Mouse (Mus musculus) forebrain, embryonic 16.5 days (tissue): Measurements from ENCODE around the gene Picalm. TPM values are rescaled to one million over a fixed set of nuclear protein-coding genes. Genes with fewer than 3 reads are reported as not detected.
"Not testable (repeated sequence)": the region's sequence is repeated elsewhere in the genome, so short reads cannot be mapped to it uniquely, and the experiment has no call there.

ENCODE experiments used
- ATAC-seq: fragments of 200-750 bp; cut with Nextera tagmentation; 2 replicates; pipeline ENCODE4 v1.8.0; 2017; ENCODE audit warnings: mild to moderate bottlenecking, moderate library complexity
- H3K27ac ChIP-seq: fragments of 300-500 bp; sonication (generic); 2 replicates; pipeline ENCODE4 v1.5.1; 2014; ENCODE audit warnings: low read length, control low read depth
- H3K27me3 ChIP-seq: fragments of 300-500 bp; sonication (generic); replicated peaks from 2 replicates; pipeline ENCODE4 v1.6.1; 2014; ENCODE audit warnings: low read length; ENCODE audit not compliant: control insufficient read depth, insufficient read depth
- H3K36me3 ChIP-seq: fragments of 300-500 bp; sonication (generic); 2 replicates; pipeline ENCODE4 v1.6.1; 2014; ENCODE audit not compliant: control insufficient read depth, insufficient read depth
- H3K4me1 ChIP-seq: fragments of 300-500 bp; sonication (generic); replicated peaks from 2 replicates; pipeline ENCODE4 v1.6.1; 2014; ENCODE audit warnings: low read length; ENCODE audit not compliant: control insufficient read depth, insufficient read depth
- H3K4me2 ChIP-seq: fragments of 300-500 bp; sonication (generic); 2 replicates; pipeline ENCODE4 v1.6.1; 2014; ENCODE audit warnings: mild to moderate bottlenecking, low read length, control low read depth
- H3K4me3 ChIP-seq: fragments of 300-500 bp; sonication (generic); replicated peaks from 2 replicates; pipeline ENCODE4 v1.5.1; 2014; ENCODE audit warnings: mild to moderate bottlenecking, low read length, control low read depth
- H3K9ac ChIP-seq: fragments of 300-500 bp; sonication (generic); replicated peaks from 2 replicates; pipeline ENCODE4 v1.6.1; 2014; ENCODE audit warnings: low read depth, low read length, control low read depth
- H3K9me3 ChIP-seq: fragments of 300-500 bp; sonication (generic); 2 replicates; pipeline ENCODE4 v1.6.1; 2016; ENCODE audit warnings: low read length; ENCODE audit not compliant: control insufficient read depth
- WGBS: fragments of 180-500 bp; shearing (Covaris S2); extraction: QIAGEN DNeasy Blood & Tissue Kit; methylation state at CpG from one replicate; pipeline ENCODE4 v1.1.7; 2014; 5-methylcytosine and 5-hydroxymethylcytosine counted together
- polyA plus RNA-seq: library from polyadenylated mRNA; unstranded; fragments of >200 nt; fragmentation: Nextera tagmentation; extraction: Ambion mirVana; gene quantifications from 2 replicates; pipeline ENCODE4 v1.2.1, GENCODE M21; 2015

Picalm gene
- polyA plus RNA-seq, 1 experiment from 2014 or later: 51.2 TPM

- Histone ChIP-seq H3K36me3 (peaks cover 22% of the 10 kb centered on the region), H3K4me3 (no peak overlapping the region), H3K4me2 (no peak overlapping the region), H3K4me1 (no peaks in the 10 kb centered on the region), H3K9me3 (no peaks in the 10 kb centered on the region), H3K27me3 (no peaks in the 10 kb centered on the region), H3K9ac (no peak overlapping the region), H3K27ac (no peak overlapping the region)
- WGBS: 71% methylated on average over 1 of the region's 1 CpGs
- ATAC-seq: no peak
Measured at GRCm38 (mm10) chr7:90165970-90166369, 36.0 kb downstream of the Picalm start.

- not testable (repeated sequence) for H3K9ac ChIP-seq, H3K27ac ChIP-seq, H3K27me3 ChIP-seq, H3K9me3 ChIP-seq, ATAC-seq, H3K4me2 ChIP-seq, H3K4me1 ChIP-seq, H3K4me3 ChIP-seq
- H3K36me3 ChIP-seq: peaks cover 15% of the 10 kb centered on the region
- WGBS: 84% methylated on average over 10 of the region's 10 CpGs
Measured at GRCm38 (mm10) chr7:90167777-90168176, 37.8 kb downstream of the Picalm start.

- WGBS: 96% methylated on average over 1 of the region's 1 CpGs
- Histone ChIP-seq H3K4me1 (no peaks in the 10 kb centered on the region), H3K27ac (no peak overlapping the region)
Measured at GRCm38 (mm10) chr7:90173778-90174177, 43.8 kb downstream of the Picalm start.

GRCm38 (mm10) chr7:90175576-90175975 is 45.6 kb downstream of the Picalm start:
- H3K4me1 ChIP-seq: no peaks in the 10 kb centered on the region
- H3K27ac ChIP-seq: no peak overlapping the region
- ATAC-seq: peak; percentile 72
- WGBS: 36% methylated on average over 2 of the region's 2 CpGs
- no peak overlapping the region for H3K4me3 ChIP-seq
- no peak overlapping the region for H3K4me2 ChIP-seq
- peaks cover 16% of the 10 kb centered on the region for H3K36me3 ChIP-seq
- H3K9ac ChIP-seq: no peak overlapping the region
- no peaks in the 10 kb centered on the region for H3K9me3 ChIP-seq
- H3K27me3 ChIP-seq: no peaks in the 10 kb centered on the region

More at GRCm38 (mm10) chr7:90173778-90174177, 43.8 kb downstream of the Picalm start:
- H3K4me2 ChIP-seq: no peak overlapping the region
- peaks cover 13% of the 10 kb centered on the region for H3K36me3 ChIP-seq
- no peak for ATAC-seq
- no peak overlapping the region for H3K9ac ChIP-seq
- H3K9me3 ChIP-seq: no peaks in the 10 kb centered on the region
- no peak overlapping the region for H3K4me3 ChIP-seq
- H3K27me3 ChIP-seq: no peaks in the 10 kb centered on the region

- Histone ChIP-seq H3K27me3 (no peaks in the 10 kb centered on the region), H3K9me3 (no peaks in the 10 kb centered on the region), H3K27ac (no peak overlapping the region), H3K4me3 (no peak overlapping the region), H3K9ac (no peak overlapping the region), H3K4me1 (no peaks in the 10 kb centered on the region), H3K36me3 (peaks cover 12% of the 10 kb centered on the region), H3K4me2 (no peak overlapping the region)
- ATAC-seq: no peak
- WGBS: 100% methylated on average over 1 of the region's 1 CpGs
Measured at GRCm38 (mm10) chr7:90180635-90181034, 50.6 kb downstream of the Picalm start.

- Histone ChIP-seq H3K27ac (no peak overlapping the region), H3K9me3 (no peaks in the 10 kb centered on the region), H3K4me3 (no peak overlapping the region), H3K4me2 (no peak overlapping the region), H3K9ac (no peak overlapping the region), H3K36me3 (peaks cover 15% of the 10 kb centered on the region), H3K27me3 (no peaks in the 10 kb centered on the region), H3K4me1 (no peaks in the 10 kb centered on the region)
- WGBS: 92% methylated on average over 5 of the region's 5 CpGs
- no peak for ATAC-seq
Measured at GRCm38 (mm10) chr7:90200251-90200650, 70.2 kb downstream of the Picalm start.

- no peak overlapping the region for H3K4me2 ChIP-seq
- no peaks in the 10 kb centered on the region for H3K27me3 ChIP-seq
- 84% methylated on average over 2 of the region's 2 CpGs for WGBS
- no peaks in the 10 kb centered on the region for H3K4me1 ChIP-seq
- ATAC-seq: no peak
- H3K27ac ChIP-seq: no peak overlapping the region
- peaks cover 9% of the 10 kb centered on the region for H3K36me3 ChIP-seq
- H3K9ac ChIP-seq: no peak overlapping the region
- no peak overlapping the region for H3K4me3 ChIP-seq
- no peaks in the 10 kb centered on the region for H3K9me3 ChIP-seq
Measured at GRCm38 (mm10) chr7:90201877-90202465, 72.0 kb downstream of the Picalm start.

GRCm38 (mm10) chr7:90203914-90204313 is 73.9 kb downstream of the Picalm start:
- H3K4me3 ChIP-seq: no peak overlapping the region
- H3K27me3 ChIP-seq: no peaks in the 10 kb centered on the region
- WGBS: 97% methylated on average over 2 of the region's 2 CpGs
- no peak for ATAC-seq
- no peak overlapping the region for H3K4me2 ChIP-seq
- no peak overlapping the region for H3K9ac ChIP-seq
- peaks cover 13% of the 10 kb centered on the region for H3K36me3 ChIP-seq
- H3K4me1 ChIP-seq: no peaks in the 10 kb centered on the region
- no peaks in the 10 kb centered on the region for H3K9me3 ChIP-seq
- H3K27ac ChIP-seq: no peak overlapping the region

- peaks cover 8% of the 10 kb centered on the region for H3K36me3 ChIP-seq
- no peak overlapping the region for H3K9ac ChIP-seq
- H3K9me3 ChIP-seq: no peaks in the 10 kb centered on the region
- 96% methylated on average over 2 of the region's 2 CpGs for WGBS
- no peak for ATAC-seq
- no peaks in the 10 kb centered on the region for H3K27me3 ChIP-seq
- no peak overlapping the region for H3K4me2 ChIP-seq
- H3K27ac ChIP-seq: no peak overlapping the region
- H3K4me1 ChIP-seq: no peaks in the 10 kb centered on the region
- H3K4me3 ChIP-seq: no peak overlapping the region
Measured at GRCm38 (mm10) chr7:90210116-90210515, 80.1 kb downstream of the Picalm start.

- Histone ChIP-seq H3K4me1 (no peaks in the 10 kb centered on the region), H3K9ac (no peak overlapping the region), H3K27ac (no peak overlapping the region), H3K4me2 (no peak overlapping the region), H3K9me3 (no peaks in the 10 kb centered on the region), H3K4me3 (no peak overlapping the region), H3K27me3 (no peaks in the 10 kb centered on the region), H3K36me3 (peaks cover 8% of the 10 kb centered on the region)
- ATAC-seq: peak; percentile 19; the same call in 1 of the 2 replicates
Measured at GRCm38 (mm10) chr7:90210947-90211346, 80.9 kb downstream of the Picalm start.
